Mouse (Mus musculus) intestine, embryonic 15.5 days (tissue): Measurements from ENCODE around the gene Rnf169. TPM values are rescaled to one million over a fixed set of nuclear protein-coding genes. Genes with fewer than 3 reads are reported as not detected.

Experiments used
- ATAC-seq: fragments of 200-750 bp; cut with Nextera tagmentation; 2 replicates; pipeline ENCODE4 v1.8.0; 2017; ENCODE audit warnings: moderate TSS enrichment, moderate library complexity
- H3K27ac ChIP-seq: fragments of 300-500 bp; sonication (generic); 2 replicates; pipeline ENCODE4 v1.5.1; 2015; ENCODE audit warnings: mild to moderate bottlenecking, inconsistent platforms
- H3K27me3 ChIP-seq: fragments of 300-500 bp; sonication (generic); replicated peaks from 2 replicates; pipeline ENCODE4 v1.6.1; 2015; ENCODE audit warnings: inconsistent platforms
- H3K36me3 ChIP-seq: fragments of 300-500 bp; sonication (generic); 2 replicates; pipeline ENCODE4 v1.6.1; 2015; ENCODE audit warnings: inconsistent platforms
- H3K4me1 ChIP-seq: fragments of 300-500 bp; sonication (generic); replicated peaks from 2 replicates; pipeline ENCODE4 v1.6.1; 2015; ENCODE audit warnings: inconsistent platforms
- H3K4me2 ChIP-seq: fragments of 300-500 bp; sonication (generic); replicated peaks from 2 replicates; pipeline ENCODE4 v1.6.1; 2015; ENCODE audit warnings: mild to moderate bottlenecking, inconsistent platforms
- H3K4me3 ChIP-seq: fragments of 300-500 bp; sonication (generic); replicated peaks from 2 replicates; pipeline ENCODE4 v1.5.1; 2015; ENCODE audit warnings: inconsistent platforms
- H3K9ac ChIP-seq: fragments of 300-500 bp; sonication (generic); 2 replicates; pipeline ENCODE4 v1.6.1; 2015; ENCODE audit warnings: inconsistent platforms
- H3K9me3 ChIP-seq: fragments of 300-500 bp; sonication (generic); 2 replicates; pipeline ENCODE4 v1.6.1; 2016; ENCODE audit warnings: inconsistent platforms
- WGBS: fragments of 180-500 bp; shearing (Covaris S2); methylation state at CpG from one replicate; pipeline ENCODE4 v1.1.7; 2015; 5-methylcytosine and 5-hydroxymethylcytosine counted together
- polyA plus RNA-seq: library from polyadenylated mRNA; unstranded; fragments of >200 nt; fragmentation: Nextera tagmentation; extraction: Ambion mirVana; gene quantifications from 2 replicates; pipeline ENCODE4 v1.2.1, GENCODE M21; 2015

The Rnf169 gene
- polyA plus RNA-seq, 1 experiment from 2014 or later: 3.9 TPM

DNA sequence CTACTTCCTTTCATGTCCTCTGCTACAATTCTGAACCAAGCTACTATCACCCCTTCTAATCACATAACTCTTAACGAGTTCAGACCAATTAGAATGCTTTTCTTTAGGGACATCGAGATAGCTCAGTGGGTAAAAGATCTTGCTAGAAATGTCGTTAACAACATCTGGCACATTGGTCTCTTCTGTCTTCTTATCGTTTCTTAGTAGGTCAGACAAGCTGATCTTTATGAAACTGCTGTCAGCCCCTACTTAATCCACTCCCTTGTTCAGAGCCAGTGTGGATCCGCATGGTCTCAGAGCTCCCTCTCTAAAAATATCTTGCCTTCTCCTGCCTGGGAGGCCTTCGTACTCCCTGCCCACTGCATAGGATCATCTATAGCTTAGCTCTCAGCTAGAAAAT lies 106.3 kb downstream of the Rnf169 start:
- Histone ChIP-seq H3K4me3 (no peak overlapping the region), H3K9ac (no peak overlapping the region), H3K27ac (no peak overlapping the region), H3K27me3 (no peaks in the 10 kb centered on the region), H3K4me1 (no peaks in the 10 kb centered on the region), H3K36me3 (no peaks in the 10 kb centered on the region), H3K4me2 (no peak overlapping the region), H3K9me3 (no peaks in the 10 kb centered on the region)
- ATAC-seq: no peak
- 73% methylated on average over 6 of the region's 6 CpGs for WGBS

Other genes with a start within 250 kb of the Rnf169 start
- gene Olfr521, start 216.9 kb downstream of the Rnf169 start, polyA plus RNA-seq: not detected in 2 replicates
- 5.2 TPM in 2 replicates for gene Neu3, start 152.0 kb downstream of the Rnf169 start, polyA plus RNA-seq
- 0.10 and 0.11 TPM in 2 replicates for gene Xrra1, start 121.3 kb downstream of the Rnf169 start, polyA plus RNA-seq
- 387 and 427 TPM in 2 replicates for gene Spcs2, start 117.0 kb downstream of the Rnf169 start, polyA plus RNA-seq
- 0.69 and 0.72 TPM in 2 replicates for gene Chrdl2, start 25.7 kb upstream of the Rnf169 start, polyA plus RNA-seq
- 52.6 and 54.7 TPM in 2 replicates for gene Pold3, start 141.1 kb upstream of the Rnf169 start, polyA plus RNA-seq
- gene Lipt2, start 178.8 kb upstream of the Rnf169 start, polyA plus RNA-seq: 21.9 and 23.0 TPM in 2 replicates
- gene Kcne3, start 196.1 kb upstream of the Rnf169 start, polyA plus RNA-seq: 58.7 and 63.1 TPM in 2 replicates
- gene Pgm2l1, start 246.9 kb upstream of the Rnf169 start, polyA plus RNA-seq: 2.3 and 2.4 TPM in 2 replicates